Mouse (Mus musculus) left cerebral cortex, postnatal 10 days (tissue): ENCODE data around the gene Tnks2. TPM values are rescaled to one million over a fixed set of nuclear protein-coding genes. Genes with fewer than 3 reads are reported as not detected.

Experiments
- DNase-seq, 2 experiments: peaks; one replicate each; pipeline ENCODE4 v3.0.0; 2021 to 2022; ENCODE audit warnings: low spot score in 2 of 2, mixed read lengths in 1 of 2; ENCODE audit errors: extremely low spot score in 1 of 2
- intact Hi-C: fragments of 180-260 bp; cut with DNase I; formaldehyde crosslinking; loops from one replicate; pipeline ENCODE4 v1.15.1; 2025
- total RNA-seq, 2 experiments: library from RNA; stranded (reverse); gene quantifications; 2 replicates each; pipeline ENCODE4 v1.2.3; 2021

The Tnks2 gene
- total RNA-seq, 2 experiments from 2014 or later: 152 to 157 TPM

GRCm38 (mm10) chr19:36878743-36879495, 44.9 kb downstream of the Tnks2 start:
- no peak for DNase-seq
- intact Hi-C loops: no loop called here

GRCm38 (mm10) chr19:36883119-36883518, 49.1 kb downstream of the Tnks2 start:
- peak in 1 of 2 experiments; percentile 38 for DNase-seq
- intact Hi-C loops: no loop called here

GRCm38 (mm10) chr19:36886316-36886715, 52.3 kb downstream of the Tnks2 start:
- intact Hi-C loops: loop anchor here (5.0 kb wide), 1 partner anchor 36 kb away; no protein-coding TSS in a partner anchor
- DNase-seq: no peak

GRCm38 (mm10) chr19:36887706-36888105, 53.7 kb downstream of the Tnks2 start:
- no peak for DNase-seq
- intact Hi-C loops: loop anchor here (5.0 kb wide), 1 partner anchor 35 kb away; no protein-coding TSS in a partner anchor

GRCm38 (mm10) chr19:36891746-36892145, 57.7 kb downstream of the Tnks2 start:
- intact Hi-C loops: loop anchor here (5.0 kb wide), 1 partner anchor 39 kb away; no protein-coding TSS in a partner anchor
- DNase-seq: no peak

GRCm38 (mm10) chr19:36896791-36897569, 62.9 kb downstream of the Tnks2 start:
- no peak for DNase-seq
- intact Hi-C loops: no loop called here

GRCm38 (mm10) chr19:36897778-36898177, 63.7 kb downstream of the Tnks2 start:
- intact Hi-C loops: no loop called here
- DNase-seq: peak in 1 of 2 experiments; percentile 65

GRCm38 (mm10) chr19:36903377-36903776, 69.3 kb downstream of the Tnks2 start:
- no peak for DNase-seq
- intact Hi-C loops: no loop called here

- peak; percentile 59 to 76 for DNase-seq
- intact Hi-C loops: no loop called here
These were observed 70.4 kb downstream of the Tnks2 start for GRCm38 (mm10) chr19:36904211-36905007.

GRCm38 (mm10) chr19:36909150-36909549, 75.1 kb downstream of the Tnks2 start:
- no peak for DNase-seq
- intact Hi-C loops: no loop called here

- intact Hi-C loops: no loop called here
- peak in 1 of 2 experiments; percentile 77 for DNase-seq
These were observed 75.8 kb downstream of the Tnks2 start for GRCm38 (mm10) chr19:36909676-36910292.

GRCm38 (mm10) chr19:36910424-36911045, 76.5 kb downstream of the Tnks2 start:
- intact Hi-C loops: no loop called here
- DNase-seq: peak; percentile 65 to 67

- no peak for DNase-seq
- intact Hi-C loops: no loop called here
These were observed 79.0 kb downstream of the Tnks2 start for GRCm38 (mm10) chr19:36913064-36913463.

GRCm38 (mm10) chr19:36916206-36916605, 82.2 kb downstream of the Tnks2 start:
- DNase-seq: no peak
- intact Hi-C loops: no loop called here

GRCm38 (mm10) chr19:36916876-36917389, 82.9 kb downstream of the Tnks2 start:
- DNase-seq: no peak
- intact Hi-C loops: no loop called here

GRCm38 (mm10) chr19:36918441-36919301, 84.6 kb downstream of the Tnks2 start:
- intact Hi-C loops: loop anchor here (2.0 kb wide), 1 partner anchor 458 kb away; the partner anchor contains the start of gene Kif11
- peak; percentile 59 to 91 for DNase-seq

GRCm38 (mm10) chr19:36919466-36919865, 85.4 kb downstream of the Tnks2 start, which contains the start of gene Fgfbp3:
TSS of gene Fgfbp3 (minus strand) at chr19:36919615.
- intact Hi-C loops: loop anchor here (2.0 kb wide), 1 partner anchor 457 kb away; the partner anchor contains the start of gene Kif11
- no peak for DNase-seq
